Mouse (Mus musculus) thymus, adult 2 months (tissue): ENCODE measurements around the gene Ncf2.

Experiments
- CTCF ChIP-seq: fragments of 200-500 bp; IDR thresholded peaks from 2 replicates; pipeline ENCODE4 v1.5.1; 2012; ENCODE audit warnings: mild to moderate bottlenecking, control low read depth, low read length, moderate library complexity, borderline replicate concordance; ENCODE audit not compliant: control insufficient read depth, poor library complexity, insufficient read depth; ENCODE audit errors: extremely low read depth
- POLR2A ChIP-seq: fragments of 200-500 bp; IDR thresholded peaks from 2 replicates; pipeline ENCODE4 v1.6.1; 2012; ENCODE audit warnings: mild to moderate bottlenecking, low read length, control low read depth, moderate library complexity; ENCODE audit not compliant: control insufficient read depth, poor library complexity, insufficient read depth; ENCODE audit errors: extremely low read depth

DNA sequence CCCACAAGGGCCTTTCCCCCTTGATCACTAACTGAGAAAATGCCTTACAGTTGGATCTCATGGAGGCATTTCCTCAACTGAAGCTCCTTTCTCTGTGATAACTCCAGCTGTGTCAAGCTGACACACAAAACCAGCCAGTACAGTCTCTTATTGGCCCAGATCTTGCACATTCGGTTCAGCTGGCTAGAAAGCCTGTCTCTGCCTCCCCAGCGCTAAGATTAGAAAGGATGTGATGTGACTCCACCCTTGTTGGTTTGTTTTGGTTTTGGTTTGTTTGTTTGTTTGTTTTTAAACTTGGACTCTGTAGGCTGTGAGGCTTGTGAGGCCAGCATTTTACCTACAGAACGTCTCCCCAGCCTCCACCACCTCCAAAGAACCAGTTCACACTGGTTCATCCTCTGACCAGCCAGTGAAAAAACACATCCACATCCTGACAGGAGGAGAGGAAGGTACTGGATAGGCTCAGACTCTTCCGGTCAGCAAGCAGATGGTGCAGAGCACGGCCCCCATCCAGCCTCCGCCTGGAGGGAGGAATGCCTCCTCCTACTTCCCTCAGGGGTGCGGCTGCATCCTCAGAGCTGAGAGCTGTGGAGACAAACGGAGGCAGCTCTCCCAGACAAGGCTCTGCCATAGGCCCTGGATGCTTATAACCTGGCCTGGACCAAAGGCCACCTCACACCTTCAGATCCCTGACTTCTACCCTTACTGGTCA, 9.7 kb downstream of the Ncf2 start:
- TF ChIP-seq CTCF (no peak), POLR2A (no peak)
